Mouse (Mus musculus) forebrain, embryonic 15.5 days (tissue): ENCODE data around the gene Endog. TPM values are rescaled to one million over a fixed set of nuclear protein-coding genes. Genes with fewer than 3 reads are reported as not detected.
A peak's percentile ranks its signal among the peaks of the same experiment; 100 is the strongest.
"Not testable (repeated sequence)": the region's sequence is repeated elsewhere in the genome, so short reads cannot be mapped to it uniquely, and the experiment has no call there.

Source experiments
- ATAC-seq: fragments of 200-750 bp; cut with Nextera tagmentation; replicated peaks from 2 replicates; pipeline ENCODE4 v1.8.0; 2017; ENCODE audit warnings: mild to moderate bottlenecking, moderate TSS enrichment, moderate library complexity
- H3K27ac ChIP-seq: fragments of 300-500 bp; sonication (generic); replicated peaks from 2 replicates; pipeline ENCODE4 v1.5.1; 2015; ENCODE audit warnings: mild to moderate bottlenecking, inconsistent platforms
- H3K27me3 ChIP-seq: fragments of 300-500 bp; sonication (generic); 2 replicates; pipeline ENCODE4 v1.6.1; 2015; ENCODE audit warnings: inconsistent platforms
- H3K36me3 ChIP-seq: fragments of 300-500 bp; sonication (generic); 2 replicates; pipeline ENCODE4 v1.6.1; 2015; ENCODE audit warnings: mild to moderate bottlenecking, inconsistent platforms
- H3K4me1 ChIP-seq: fragments of 300-500 bp; sonication (generic); 2 replicates; pipeline ENCODE4 v1.6.1; 2015; ENCODE audit warnings: inconsistent platforms
- H3K4me2 ChIP-seq: fragments of 300-500 bp; sonication (generic); replicated peaks from 2 replicates; pipeline ENCODE4 v1.6.1; 2015; ENCODE audit warnings: mild to moderate bottlenecking, inconsistent platforms
- H3K4me3 ChIP-seq: fragments of 300-500 bp; sonication (generic); 2 replicates; pipeline ENCODE4 v1.5.1; 2015; ENCODE audit warnings: mild to moderate bottlenecking, inconsistent platforms
- H3K9ac ChIP-seq: fragments of 300-500 bp; sonication (generic); replicated peaks from 2 replicates; pipeline ENCODE4 v1.6.1; 2015; ENCODE audit warnings: mild to moderate bottlenecking, inconsistent platforms
- H3K9me3 ChIP-seq: fragments of 300-500 bp; sonication (generic); 2 replicates; pipeline ENCODE4 v1.6.1; 2016; ENCODE audit warnings: inconsistent platforms
- WGBS: fragments of 180-500 bp; shearing (Covaris S2); methylation state at CpG from one replicate; pipeline ENCODE4 v1.1.7; 2015; ENCODE audit warnings: mixed read lengths; 5-methylcytosine and 5-hydroxymethylcytosine counted together
- polyA plus RNA-seq: library from polyadenylated mRNA; unstranded; fragments of >200 nt; fragmentation: Nextera tagmentation; extraction: Ambion mirVana; gene quantifications from 2 replicates; pipeline ENCODE4 v1.2.1, GENCODE M21; 2015

Endog gene
- polyA plus RNA-seq, result 13.6 and 14.7 TPM in 2 replicates

DNA sequence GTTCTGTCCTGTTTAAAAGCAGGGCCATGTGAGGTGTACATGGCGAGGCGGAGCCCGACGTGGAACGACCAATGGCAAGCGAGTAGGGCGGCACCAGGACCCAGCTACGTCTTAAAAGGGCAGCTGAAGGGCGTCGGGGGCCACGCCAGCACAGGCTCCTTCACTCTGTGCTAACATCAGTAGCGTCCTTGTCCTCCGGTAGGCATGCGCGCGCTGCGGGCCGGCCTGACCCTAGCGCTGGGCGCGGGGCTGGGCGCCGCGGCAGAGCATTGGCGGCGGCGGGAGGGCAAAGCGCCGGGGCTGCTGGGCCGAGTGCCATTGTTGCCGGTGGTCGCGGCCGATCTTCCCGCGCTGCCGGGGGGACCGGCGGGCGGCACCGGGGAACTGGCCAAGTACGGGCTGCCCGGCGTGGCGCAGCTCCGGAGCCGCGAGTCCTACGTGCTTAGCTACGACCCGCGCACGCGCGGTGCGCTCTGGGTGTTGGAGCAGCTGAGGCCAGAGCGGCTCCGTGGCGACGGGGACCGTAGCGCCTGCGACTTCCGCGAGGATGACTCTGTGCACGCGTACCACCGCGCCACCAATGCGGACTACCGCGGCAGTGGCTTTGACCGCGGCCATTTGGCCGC, at the start of gene Endog:
Endog (plus strand) TSS at position 123 of the 626 bp plus-strand sequence.
- Histone ChIP-seq H3K4me3 (peak within 1 kb of the TSS; percentile 61), H3K9me3 (0 out of 2 replicates have a peak, but pooled peaks cover 3% of the 10 kb centered on the region), H3K4me2 (peak within 1 kb of the TSS; percentile 93), H3K27me3 (no peaks in the 10 kb centered on the region), H3K27ac (peak within 1 kb of the TSS; percentile 86), H3K4me1 (peaks cover 15% of the 10 kb centered on the region), H3K9ac (peak within 1 kb of the TSS; percentile 67), H3K36me3 (peaks cover 34% of the 10 kb centered on the region)
- 3% methylated on average over 75 of the region's 75 CpGs for WGBS
- peak; percentile 96 for ATAC-seq

DNA sequence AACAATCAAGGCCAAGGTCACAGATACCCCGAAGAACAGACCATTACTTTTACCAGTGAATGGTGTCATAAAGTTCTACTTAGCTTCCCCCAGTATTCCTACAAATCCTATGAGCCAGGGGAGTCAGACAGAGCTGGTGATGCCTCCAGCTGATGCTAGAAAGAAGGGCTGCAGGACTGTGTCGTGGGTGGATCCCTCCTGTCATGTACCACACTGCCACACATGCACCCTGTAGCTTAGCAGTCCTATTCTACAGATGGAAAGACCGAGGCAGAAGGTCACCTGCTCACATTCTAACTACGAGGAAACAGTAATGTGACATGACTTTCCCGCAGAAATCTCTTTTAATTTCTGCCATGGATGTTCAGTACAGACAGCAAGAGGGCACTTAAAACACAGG, 48.5 kb upstream of the Endog start:
- no peak overlapping the region for H3K27ac ChIP-seq
- H3K27me3 ChIP-seq, result no peaks in the 10 kb centered on the region
- no peaks in the 10 kb centered on the region for H3K36me3 ChIP-seq
- H3K4me1 ChIP-seq, result peaks cover 45% of the 10 kb centered on the region
- H3K9me3 ChIP-seq, result no peaks in the 10 kb centered on the region
- ATAC-seq, result no peak
- H3K4me2 ChIP-seq, result peak overlapping the region; percentile 89; the same call in 1 of the 2 replicates
- no peak overlapping the region for H3K4me3 ChIP-seq
- H3K9ac ChIP-seq, result no peak overlapping the region
- 85% methylated on average over 5 of the region's 5 CpGs for WGBS

DNA sequence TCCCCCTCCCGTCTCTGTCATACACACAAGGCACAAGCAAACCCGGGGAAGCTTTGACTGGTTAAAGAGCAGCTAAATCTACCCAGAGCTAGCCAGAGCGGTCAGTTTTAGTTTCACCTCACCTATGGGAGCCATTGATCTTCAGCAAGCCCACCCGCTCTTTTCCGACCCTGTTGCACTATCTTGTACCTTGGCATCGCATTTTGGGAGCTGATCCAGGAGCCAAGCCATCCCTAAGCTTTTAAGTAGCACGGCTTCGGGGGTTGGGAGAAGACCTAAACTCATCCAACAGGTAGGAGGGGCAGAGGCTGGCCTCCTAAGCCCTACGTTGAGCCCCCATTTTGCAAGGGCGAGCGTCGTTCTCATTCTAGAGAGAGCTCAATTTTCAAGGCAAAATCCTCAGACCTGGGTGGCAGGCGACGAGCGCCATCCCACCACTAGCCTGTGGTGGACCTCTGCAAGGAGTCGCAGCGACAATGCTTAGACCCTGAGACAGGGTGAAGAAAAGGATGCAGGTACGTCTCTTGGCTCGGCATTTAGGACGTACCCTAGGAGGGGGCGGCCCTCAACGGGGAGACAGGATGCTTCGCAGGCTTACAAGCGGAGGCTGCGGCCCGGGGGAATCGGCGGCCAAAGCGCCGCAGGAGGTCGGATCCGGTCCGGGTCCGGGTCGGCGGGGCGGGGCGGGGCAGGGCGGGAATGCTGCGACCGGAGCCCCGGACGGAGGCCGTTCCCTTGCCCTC, 47.4 kb upstream of the Endog start:
- H3K4me1 ChIP-seq, result peaks cover 43% of the 10 kb centered on the region
- H3K9me3 ChIP-seq, result no peaks in the 10 kb centered on the region
- no peaks in the 10 kb centered on the region for H3K36me3 ChIP-seq
- peak; percentile 69 for ATAC-seq
- H3K9ac ChIP-seq, result peak overlapping the region; percentile 94
- peak overlapping the region; percentile 82 for H3K4me3 ChIP-seq
- H3K4me2 ChIP-seq, result peak overlapping the region; percentile 89
- no peaks in the 10 kb centered on the region for H3K27me3 ChIP-seq
- peak overlapping the region; percentile 95 for H3K27ac ChIP-seq
- WGBS, result under 1% methylated on average over 44 of the region's 44 CpGs

DNA sequence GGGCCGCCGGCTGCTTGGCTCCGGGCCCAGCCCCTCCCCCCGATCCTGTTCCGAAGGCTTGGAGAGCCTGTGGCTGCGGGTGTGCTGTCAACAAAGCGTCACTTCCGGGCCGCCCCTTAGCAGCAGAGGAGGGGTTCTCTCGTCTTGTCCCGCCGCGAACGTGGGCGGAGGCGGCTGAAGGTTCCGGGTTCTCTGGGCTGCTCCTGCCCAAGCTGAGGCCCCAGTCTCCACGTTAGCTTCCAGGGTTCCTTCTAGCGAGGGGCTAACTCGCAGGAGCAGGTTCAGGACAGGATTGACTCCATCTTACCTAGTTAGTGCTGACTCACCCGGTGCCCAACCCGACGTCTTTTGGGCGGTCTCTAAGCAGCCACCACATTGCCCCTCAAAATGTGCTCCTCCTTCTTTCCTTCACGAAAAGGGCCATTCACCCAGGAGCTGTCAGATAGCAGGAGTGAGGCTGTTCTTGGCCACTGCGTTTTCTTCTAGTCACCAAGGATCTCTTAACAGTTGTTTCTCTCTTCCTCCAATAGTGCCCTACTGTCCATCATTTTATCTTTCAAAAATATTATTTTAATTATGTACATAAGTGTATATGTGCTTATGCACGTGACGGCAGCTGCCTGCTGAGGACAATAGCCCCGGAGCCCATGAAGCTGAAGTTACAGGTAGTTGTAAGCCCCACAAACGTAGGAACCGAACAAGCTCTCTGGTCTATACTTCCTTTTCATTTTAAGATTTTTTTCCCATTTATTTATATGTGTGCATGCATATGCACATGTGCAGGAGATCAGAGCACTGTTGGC, 46.6 kb upstream of the Endog start, which contains the start of gene Zer1:
Zer1 (minus strand) TSS at position 114 of the 803 bp plus-strand sequence.
- peak; percentile 96 for ATAC-seq
- WGBS, result 8% methylated on average over 31 of the region's 31 CpGs
- no peaks in the 10 kb centered on the region for H3K27me3 ChIP-seq
- H3K4me1 ChIP-seq, result peaks cover 35% of the 10 kb centered on the region
- H3K4me2 ChIP-seq, result peak within 1 kb of the TSS; percentile 89
- peak within 1 kb of the TSS; percentile 82 for H3K4me3 ChIP-seq
- no peaks in the 10 kb centered on the region for H3K9me3 ChIP-seq
- H3K36me3 ChIP-seq, result no peaks in the 10 kb centered on the region
- H3K9ac ChIP-seq, result peak within 1 kb of the TSS; percentile 94
- peak within 1 kb of the TSS; percentile 95 for H3K27ac ChIP-seq

DNA sequence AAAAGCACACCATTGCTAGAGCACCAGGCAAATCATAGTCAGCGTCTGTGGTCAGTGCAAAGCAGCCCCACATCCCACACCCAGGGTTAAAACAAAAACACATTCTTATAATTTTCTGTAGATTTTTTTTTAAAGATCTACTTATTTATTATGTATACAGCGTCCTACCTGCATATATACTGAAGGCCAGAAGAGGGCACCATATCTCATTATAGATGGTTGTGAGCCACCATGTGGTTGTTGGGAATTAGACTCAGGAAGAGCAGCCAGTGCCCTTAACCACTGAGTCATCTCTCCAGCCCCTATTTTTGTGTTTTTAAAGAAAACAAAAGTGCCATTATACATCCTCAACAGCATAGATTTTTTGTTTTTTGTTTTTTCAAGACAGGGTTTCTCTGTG, 42.5 kb upstream of the Endog start:
- Histone ChIP-seq H3K9me3 (no peaks in the 10 kb centered on the region), H3K4me2 (no peak overlapping the region), H3K27me3 (no peaks in the 10 kb centered on the region), H3K27ac (no peak overlapping the region), H3K9ac (no peak overlapping the region), H3K4me3 (no peak overlapping the region), H3K4me1 (peaks cover 14% of the 10 kb centered on the region), H3K36me3 (no peaks in the 10 kb centered on the region)
- no peak for ATAC-seq
- 38% methylated on average over 2 of the region's 2 CpGs for WGBS

DNA sequence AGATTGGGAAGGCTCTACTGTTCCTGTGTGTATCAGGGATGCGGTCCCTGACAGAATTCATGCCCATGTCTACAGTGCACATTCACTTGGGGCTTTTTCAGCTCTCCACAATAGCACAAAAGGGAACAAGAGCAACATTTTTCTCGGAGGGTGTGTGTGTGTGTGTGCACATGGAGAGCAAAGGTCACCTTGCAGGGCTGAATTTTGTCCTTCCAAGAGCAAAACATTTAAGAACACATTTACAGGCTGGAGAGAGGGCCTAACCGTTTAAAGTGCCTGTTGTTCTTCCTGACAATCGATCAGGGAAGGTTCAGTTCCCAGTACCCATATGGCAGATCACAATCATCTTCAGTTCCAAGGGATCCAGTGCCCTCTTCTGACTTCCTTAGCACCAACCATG, 41.1 kb upstream of the Endog start:
- H3K27ac ChIP-seq, result no peak overlapping the region
- ATAC-seq, result no peak
- WGBS, result 81% methylated on average over 4 of the region's 4 CpGs
- H3K9ac ChIP-seq, result no peak overlapping the region
- H3K4me1 ChIP-seq, result peaks cover 19% of the 10 kb centered on the region
- no peak overlapping the region for H3K4me3 ChIP-seq
- H3K36me3 ChIP-seq, result no peaks in the 10 kb centered on the region
- H3K9me3 ChIP-seq, result no peaks in the 10 kb centered on the region
- no peak overlapping the region for H3K4me2 ChIP-seq
- no peaks in the 10 kb centered on the region for H3K27me3 ChIP-seq

DNA sequence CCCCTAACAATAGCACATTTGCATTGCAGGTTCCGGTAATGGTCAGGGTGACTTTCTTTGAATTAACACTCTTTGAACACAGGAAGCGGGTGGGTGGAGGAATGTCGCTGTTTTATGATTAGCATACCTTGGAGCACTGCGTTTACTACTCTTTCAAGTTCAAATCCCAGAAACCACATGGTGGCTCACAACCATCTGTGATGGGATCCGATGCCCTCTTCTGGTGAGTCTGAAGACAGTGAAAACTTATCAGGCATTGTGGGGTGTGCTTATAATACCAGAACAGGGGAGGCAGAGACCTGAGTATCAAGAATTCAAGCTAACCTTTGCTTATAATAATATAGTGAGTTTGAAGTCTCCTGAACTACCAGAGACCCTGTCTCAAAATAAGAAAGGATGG, 40.1 kb upstream of the Endog start:
- not testable (repeated sequence) for H3K9ac ChIP-seq, H3K36me3 ChIP-seq, H3K4me2 ChIP-seq, ATAC-seq, H3K27ac ChIP-seq, H3K27me3 ChIP-seq, H3K9me3 ChIP-seq, H3K4me3 ChIP-seq
- H3K4me1 ChIP-seq, result peaks cover 21% of the 10 kb centered on the region
- WGBS, result 59% methylated on average over 5 of the region's 5 CpGs

DNA sequence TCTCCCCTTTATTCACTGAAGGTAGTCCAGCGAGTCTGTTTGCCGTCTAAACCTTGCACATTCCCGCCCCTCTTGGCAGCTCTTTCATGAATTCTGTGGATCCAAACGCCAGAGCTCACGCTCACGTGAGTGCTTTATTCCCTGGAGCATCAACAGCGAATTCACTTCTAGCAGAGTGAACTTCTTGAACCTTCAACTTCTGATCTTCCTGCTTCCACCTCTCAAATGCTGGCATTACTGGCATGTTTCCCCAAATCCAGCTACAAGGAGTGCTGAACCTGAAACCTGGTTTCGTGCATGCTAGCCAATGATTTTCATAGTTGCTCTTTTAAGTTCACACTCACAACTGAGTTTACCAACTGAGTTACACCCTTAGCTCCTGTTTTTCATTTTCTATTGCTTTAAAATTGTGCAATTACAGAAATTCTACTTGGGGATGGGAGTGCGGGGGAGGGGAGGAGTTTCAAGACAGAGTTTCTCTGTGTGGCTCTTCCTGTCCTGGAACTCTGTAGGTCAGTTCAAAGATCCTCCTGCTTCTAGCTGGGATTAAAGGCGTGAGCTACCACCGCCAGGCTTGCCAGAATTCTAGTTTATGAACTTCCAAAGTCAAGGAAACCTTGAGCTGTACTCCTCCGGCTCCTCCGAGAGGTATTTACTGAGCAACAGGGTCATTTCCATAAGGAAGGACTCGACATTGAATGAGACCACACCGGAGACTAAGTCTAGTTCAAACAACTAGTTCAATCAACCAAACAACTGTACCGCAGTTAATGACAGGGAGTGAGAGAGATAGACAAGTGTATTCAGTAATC, 38.3 kb upstream of the Endog start:
- peak overlapping the region; percentile 82 for H3K9ac ChIP-seq
- H3K27me3 ChIP-seq, result no peaks in the 10 kb centered on the region
- H3K4me2 ChIP-seq, result peak overlapping the region; percentile 80
- H3K36me3 ChIP-seq, result peaks cover 16% of the 10 kb centered on the region; the same call in 1 of the 2 replicates
- WGBS, result 20% methylated on average over 16 of the region's 16 CpGs
- H3K27ac ChIP-seq, result peak overlapping the region; percentile 78
- no peaks in the 10 kb centered on the region for H3K9me3 ChIP-seq
- ATAC-seq, result no peak
- peaks cover 21% of the 10 kb centered on the region for H3K4me1 ChIP-seq
- H3K4me3 ChIP-seq, result peak overlapping the region; percentile 94

DNA sequence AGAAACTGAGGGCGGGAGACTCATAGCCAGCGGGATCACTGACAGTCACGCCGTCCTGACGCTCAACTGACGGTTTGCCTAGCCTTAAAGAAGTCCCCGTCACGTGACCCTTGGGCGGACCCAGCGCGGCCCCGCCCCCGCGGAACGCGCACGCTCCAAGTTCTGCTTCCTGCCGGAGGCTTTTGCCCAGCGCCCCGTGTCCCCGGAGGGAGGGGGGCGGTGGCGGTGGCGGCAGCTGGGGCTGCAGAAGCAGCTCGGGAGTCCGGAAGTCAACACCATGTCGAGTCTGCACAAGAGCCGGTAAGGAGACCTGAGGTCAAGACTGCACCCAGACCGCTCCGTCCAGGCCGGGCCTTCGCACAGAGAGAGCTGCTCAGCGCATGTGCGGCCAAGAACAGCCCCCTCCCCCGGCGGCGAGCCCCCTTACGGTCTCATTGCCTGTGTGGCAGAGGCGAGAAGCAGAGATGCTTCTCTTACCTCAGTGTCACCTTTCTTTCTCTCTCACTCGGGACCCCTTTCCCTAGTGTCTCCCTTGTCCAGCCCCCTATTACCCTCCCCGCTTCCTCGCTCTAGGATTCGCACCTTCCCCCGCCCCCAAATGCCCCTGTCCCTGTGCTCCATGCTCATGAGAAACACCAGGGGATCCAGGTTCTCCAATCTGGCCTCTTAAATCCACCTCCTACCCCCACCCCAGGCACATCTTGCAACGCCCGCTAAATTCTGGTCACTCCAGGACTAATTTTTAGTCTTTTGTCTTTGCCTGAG, 37.5 kb upstream of the Endog start, which contains the start of gene Tbc1d13:
Tbc1d13 (plus strand) TSS at position 134 of the 765 bp plus-strand sequence.
- no peaks in the 10 kb centered on the region for H3K27me3 ChIP-seq
- under 1% methylated on average over 46 of the region's 46 CpGs for WGBS
- H3K4me1 ChIP-seq, result peaks cover 21% of the 10 kb centered on the region
- peak within 1 kb of the TSS; percentile 78 for H3K27ac ChIP-seq
- peaks cover 16% of the 10 kb centered on the region for H3K36me3 ChIP-seq
- H3K9ac ChIP-seq, result peak within 1 kb of the TSS; percentile 82
- H3K9me3 ChIP-seq, result no peaks in the 10 kb centered on the region
- peak; percentile 94 for ATAC-seq
- peak within 1 kb of the TSS; percentile 80 for H3K4me2 ChIP-seq
- peak within 1 kb of the TSS; percentile 94 for H3K4me3 ChIP-seq

DNA sequence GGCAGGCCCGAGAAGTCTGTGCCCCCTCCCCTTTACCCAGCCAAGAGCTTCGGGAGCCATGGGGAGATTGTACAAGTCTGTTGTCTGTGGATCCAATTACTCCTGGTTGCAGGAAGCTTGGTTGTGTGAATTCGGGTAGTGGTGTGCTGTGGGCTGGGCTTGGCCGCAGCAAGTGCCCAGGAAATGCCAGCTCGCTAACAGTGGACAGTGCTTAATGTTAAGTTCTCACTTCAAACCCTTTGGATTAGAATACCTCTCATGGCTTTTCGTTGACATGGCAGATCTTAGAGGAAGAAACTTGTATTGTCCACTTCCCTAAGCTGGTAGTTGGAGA, 36.9 kb upstream of the Endog start:
- 26% methylated on average over 6 of the region's 6 CpGs for WGBS
- H3K27me3 ChIP-seq, result no peaks in the 10 kb centered on the region
- peak overlapping the region; percentile 94 for H3K4me3 ChIP-seq
- H3K9ac ChIP-seq, result peak overlapping the region; percentile 82
- peak overlapping the region; percentile 80 for H3K4me2 ChIP-seq
- H3K4me1 ChIP-seq, result peaks cover 21% of the 10 kb centered on the region
- H3K27ac ChIP-seq, result no peak overlapping the region; the same call in 1 of the 2 replicates
- peak; percentile 3; the same call in 1 of the 2 replicates for ATAC-seq
- no peaks in the 10 kb centered on the region for H3K9me3 ChIP-seq
- peaks cover 19% of the 10 kb centered on the region for H3K36me3 ChIP-seq
